Mouse (Mus musculus) layer of hippocampus, adult 9-11 months (tissue): ENCODE measurements around the gene Nkx2-3.

Source experiments
- DNase-seq: peaks from one replicate; pipeline ENCODE4 v3.0.0; 2022

Nkx2-3 gene

DNA sequence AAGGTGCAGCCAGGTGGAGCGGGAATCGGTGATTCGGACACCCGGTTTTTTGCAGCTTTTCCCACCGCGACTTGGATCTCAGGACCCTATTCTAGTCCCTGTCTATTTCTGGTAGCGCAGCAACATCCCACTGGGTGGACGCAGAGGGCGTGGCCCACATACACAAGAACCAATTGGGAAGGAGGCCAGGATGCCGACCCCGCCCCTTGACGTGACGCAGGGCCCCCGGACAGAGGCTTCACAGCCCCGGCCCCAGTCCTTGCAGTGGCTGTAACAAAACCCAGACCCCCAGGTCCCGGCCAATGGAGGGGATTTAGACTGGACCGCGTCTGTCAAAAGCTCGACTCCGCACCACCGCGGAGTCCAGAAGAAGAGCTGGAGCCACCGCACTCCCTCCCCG lies at the start of gene Nkx2-3:
Nkx2-3 (plus strand) TSS at position 275 of the 400 bp plus-strand sequence.
- DNase-seq = no peak

DNA sequence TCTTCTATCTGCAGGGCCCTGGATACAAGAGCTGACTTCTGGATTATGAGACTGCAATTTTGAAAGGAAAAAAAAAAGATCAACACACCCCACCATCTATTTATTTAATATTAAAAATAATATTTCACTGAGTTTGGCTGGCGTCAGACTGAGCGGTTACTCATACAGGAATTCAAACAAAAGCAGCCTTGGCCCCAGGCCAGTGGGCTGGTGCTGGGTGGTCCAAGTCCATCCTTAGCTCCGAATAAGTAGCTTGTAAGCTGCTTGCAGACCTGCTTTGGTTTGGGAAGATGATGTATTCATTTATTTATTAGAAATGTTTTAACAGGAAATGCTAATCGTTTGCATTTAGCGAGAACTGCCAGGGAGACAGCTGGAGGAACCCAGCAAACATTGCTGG lies 49.0 kb upstream of the Nkx2-3 start:
- no peak for DNase-seq

GRCm38 (mm10) chr19:43568298-43568697 lies 43.8 kb upstream of the Nkx2-3 start:
- no peak for DNase-seq

DNA sequence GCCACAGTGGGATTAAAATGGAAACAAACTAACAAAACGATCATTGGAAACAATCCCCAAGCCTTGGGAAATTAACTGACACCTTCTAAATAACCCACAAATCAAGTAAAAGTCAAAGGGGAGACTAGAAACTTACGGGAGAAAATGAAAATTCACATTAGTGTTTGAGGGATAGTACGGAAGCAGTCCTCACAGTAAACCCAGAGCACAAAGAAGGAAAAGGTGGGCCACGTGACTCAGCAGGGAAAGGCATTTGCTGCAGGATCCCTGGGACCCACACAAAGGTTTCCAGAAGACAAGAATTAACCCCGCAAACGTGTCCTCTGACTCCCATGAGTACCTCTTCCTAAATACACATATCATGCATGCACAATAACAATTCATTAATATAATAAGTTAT lies 43.0 kb upstream of the Nkx2-3 start:
- no peak for DNase-seq

- peak; percentile 41 for DNase-seq
These were observed 41.0 kb upstream of the Nkx2-3 start for GRCm38 (mm10) chr19:43570831-43571790.

DNA sequence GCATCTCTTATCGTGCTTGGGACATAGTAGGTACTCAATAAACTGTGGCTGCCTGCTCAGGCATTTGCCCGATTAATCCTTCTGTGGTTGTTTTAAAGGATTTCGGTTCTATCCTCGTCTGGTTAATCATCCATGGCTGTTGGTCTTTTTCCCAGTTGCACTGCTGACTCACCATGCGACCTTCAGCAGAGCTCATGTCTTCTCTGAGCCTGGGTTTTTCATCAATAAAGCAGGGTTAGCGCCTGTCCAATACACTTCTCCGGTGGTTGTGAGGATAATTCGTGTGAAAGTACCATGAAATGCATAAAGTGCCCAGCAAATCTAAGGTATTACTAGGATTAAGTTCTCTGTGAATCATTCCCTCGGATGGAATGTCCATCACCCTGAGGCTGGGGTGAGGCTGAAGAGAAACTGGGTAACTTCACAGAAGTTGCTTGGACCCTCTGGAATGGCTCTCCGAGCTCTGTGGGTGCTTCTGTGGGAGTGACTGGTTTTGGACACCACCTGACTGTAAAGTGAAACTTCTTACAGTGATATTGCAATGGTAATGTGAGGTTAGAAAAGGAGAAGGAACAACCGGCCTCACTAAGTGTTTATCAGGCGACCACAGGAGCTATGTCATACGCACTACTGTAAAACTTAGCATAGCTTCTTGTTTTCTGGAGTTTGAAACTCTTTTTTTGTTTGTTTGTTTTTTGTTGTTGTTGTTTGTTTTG lies 32.9 kb upstream of the Nkx2-3 start:
- DNase-seq = no peak

DNA sequence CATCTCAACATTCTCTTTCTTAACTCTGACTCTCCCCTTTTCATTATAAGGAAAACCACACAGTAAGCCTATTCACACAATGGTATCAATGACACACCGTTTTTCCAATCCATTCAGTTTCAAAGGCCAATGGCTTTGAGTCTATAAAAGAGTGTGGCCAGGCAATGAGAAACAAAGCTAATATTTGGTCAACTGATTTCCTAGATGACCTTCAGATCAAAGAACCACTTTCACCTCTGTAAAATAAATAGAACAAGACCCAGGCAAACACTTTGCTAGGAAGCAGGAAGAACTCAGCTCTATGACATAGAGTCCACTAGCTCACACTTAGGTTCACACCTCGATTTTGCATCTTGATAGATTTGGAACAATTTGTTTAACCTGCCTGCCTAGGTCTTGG lies 30.9 kb upstream of the Nkx2-3 start:
- no peak for DNase-seq

GRCm38 (mm10) chr19:43583192-43583591 lies 28.9 kb upstream of the Nkx2-3 start:
- DNase-seq = no peak

- DNase-seq = no peak
These were observed 28.5 kb upstream of the Nkx2-3 start for GRCm38 (mm10) chr19:43583595-43583994.

- DNase-seq = no peak
These were observed 27.3 kb upstream of the Nkx2-3 start for GRCm38 (mm10) chr19:43584788-43585187.

- no peak for DNase-seq
These were observed 20.1 kb upstream of the Nkx2-3 start for GRCm38 (mm10) chr19:43592026-43592425.

DNA sequence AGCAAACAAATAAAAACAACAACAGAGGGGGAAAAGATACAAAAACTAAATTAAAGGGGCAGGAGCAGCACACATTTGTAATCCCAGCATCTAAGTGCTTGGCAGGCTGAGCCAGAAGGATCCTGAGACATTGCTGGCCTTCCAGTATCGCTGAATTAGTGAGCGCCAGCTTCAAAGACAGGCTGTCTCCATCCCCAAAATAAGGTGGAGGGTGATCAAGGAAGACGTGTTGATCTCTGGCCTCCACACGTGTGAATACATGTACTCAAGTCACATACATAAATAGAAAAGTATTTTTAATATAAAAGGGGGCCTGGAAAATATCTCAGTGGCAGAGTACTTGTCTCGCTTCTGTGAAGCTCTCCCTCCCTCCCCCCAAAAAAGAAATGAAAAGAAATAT lies 15.1 kb upstream of the Nkx2-3 start:
- no peak for DNase-seq

GRCm38 (mm10) chr19:43598741-43599660 lies 13.1 kb upstream of the Nkx2-3 start:
- no peak for DNase-seq

- DNase-seq = no peak
These were observed 12.2 kb upstream of the Nkx2-3 start for GRCm38 (mm10) chr19:43599776-43600544.

- no peak for DNase-seq
These were observed 11.4 kb upstream of the Nkx2-3 start for GRCm38 (mm10) chr19:43600545-43601331.

DNA sequence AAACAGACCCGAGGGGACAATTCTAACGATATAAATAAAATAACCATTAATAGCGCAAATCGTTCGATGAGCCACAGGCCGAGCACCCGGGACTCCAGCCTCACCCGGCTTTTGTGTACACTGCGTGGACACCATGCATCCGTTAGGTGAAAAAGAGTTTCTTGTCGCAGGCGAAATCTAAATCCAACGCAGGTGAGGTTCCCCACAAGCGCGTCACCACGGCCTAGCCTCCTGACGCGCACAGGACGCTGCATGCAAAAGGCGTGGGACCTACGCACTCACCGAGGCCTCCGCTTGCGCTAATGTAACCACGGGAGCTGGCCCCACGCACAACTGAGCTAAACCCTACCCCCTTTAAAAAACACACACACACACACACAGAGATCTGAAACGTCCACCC lies 10.7 kb upstream of the Nkx2-3 start:
- no peak for DNase-seq

DNA sequence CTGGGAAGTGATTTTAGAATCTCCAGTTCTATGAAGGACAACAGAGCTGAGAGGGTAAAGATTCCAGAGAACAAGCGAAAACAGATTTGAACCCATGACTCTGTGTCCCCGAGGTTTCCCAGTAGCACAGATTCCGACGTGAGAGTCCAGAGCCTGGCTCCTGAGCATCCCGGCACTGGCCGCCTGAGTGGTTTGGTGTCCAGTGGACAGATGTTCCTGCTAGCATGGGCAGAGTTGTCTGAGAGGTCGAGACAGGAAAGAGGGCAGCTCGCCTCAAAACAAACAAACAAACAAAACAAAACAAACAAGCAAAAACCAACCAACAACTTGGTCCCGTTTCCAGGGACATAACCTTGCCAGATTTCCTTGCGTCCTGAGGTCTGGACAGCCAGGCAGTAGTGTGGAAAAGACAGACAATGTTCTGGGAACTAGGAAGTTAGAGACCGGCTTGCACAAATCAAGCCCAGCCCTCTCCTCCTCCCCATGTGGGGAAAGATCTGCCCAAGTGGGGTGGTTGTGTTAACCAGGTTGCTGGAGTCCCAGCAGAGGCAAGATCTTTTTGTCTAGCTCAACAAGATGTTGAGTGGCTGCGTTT lies 10.0 kb upstream of the Nkx2-3 start:
- DNase-seq = no peak

- no peak for DNase-seq
These were observed 8.6 kb upstream of the Nkx2-3 start for GRCm38 (mm10) chr19:43603521-43603920.

DNA sequence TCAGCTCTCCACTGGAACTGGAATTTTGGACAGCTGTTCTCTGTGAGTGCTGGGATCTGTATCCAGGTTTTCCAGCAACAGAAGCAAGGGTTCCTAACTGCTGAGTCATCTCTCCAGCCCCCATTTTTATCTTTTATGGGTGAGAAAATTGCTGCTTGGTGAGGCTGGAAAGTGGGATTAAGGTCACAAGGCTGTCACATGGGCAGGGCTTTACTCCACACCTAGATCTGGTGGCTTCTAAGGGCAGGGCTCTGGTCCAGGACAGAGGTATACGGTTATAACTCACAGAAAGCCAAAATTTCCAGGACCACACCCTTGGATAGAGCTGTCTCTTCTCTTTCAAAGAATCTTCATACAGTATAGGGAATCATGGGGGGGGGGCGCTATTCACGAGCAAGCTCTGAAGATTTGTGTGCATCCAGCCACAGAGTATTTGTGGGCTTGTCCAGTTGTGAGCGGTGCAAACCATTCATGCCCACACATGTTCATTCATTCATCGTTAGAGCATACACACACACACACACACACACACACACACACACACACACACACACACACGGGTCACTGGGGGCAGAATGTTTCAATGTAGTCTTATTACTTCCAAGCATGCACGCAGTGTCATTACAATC lies 7.5 kb upstream of the Nkx2-3 start:
- DNase-seq = no peak
